Mouse (Mus musculus): ENCODE results near the gene Lyz2. TPM values are rescaled to one million over a fixed set of nuclear protein-coding genes. Genes with fewer than 3 reads are reported as not detected.
"Not testable (repeated sequence)": the region's sequence is repeated elsewhere in the genome, so short reads cannot be mapped to it uniquely, and the experiment has no call there.

The Lyz2 gene
- total RNA-seq, 2 experiments from 2014 or later = 18.8 to 20.3 TPM

DNA sequence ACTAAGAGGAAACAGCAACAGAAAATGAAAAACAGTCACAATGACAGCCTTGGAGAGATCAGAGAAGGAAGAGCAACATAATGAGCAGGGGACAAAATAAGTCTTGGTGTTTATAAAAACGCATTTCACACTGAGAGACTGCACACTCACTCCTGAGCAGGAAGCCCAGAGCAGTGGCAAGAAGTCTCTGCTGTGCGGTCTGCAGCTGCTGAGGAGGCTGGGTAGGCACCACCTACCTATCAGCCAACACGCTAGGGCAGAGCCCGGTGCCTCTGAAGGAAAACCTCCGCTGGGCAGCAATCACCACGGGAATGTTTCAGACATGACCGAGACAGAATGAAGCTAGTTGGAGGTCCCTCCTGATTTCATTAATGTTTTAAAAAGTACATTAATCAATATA lies 3.5 kb upstream of the Lyz2 start:
- DNase-seq (ENCODE audit: low spot score in 2 of 2) = not testable (repeated sequence)

DNA sequence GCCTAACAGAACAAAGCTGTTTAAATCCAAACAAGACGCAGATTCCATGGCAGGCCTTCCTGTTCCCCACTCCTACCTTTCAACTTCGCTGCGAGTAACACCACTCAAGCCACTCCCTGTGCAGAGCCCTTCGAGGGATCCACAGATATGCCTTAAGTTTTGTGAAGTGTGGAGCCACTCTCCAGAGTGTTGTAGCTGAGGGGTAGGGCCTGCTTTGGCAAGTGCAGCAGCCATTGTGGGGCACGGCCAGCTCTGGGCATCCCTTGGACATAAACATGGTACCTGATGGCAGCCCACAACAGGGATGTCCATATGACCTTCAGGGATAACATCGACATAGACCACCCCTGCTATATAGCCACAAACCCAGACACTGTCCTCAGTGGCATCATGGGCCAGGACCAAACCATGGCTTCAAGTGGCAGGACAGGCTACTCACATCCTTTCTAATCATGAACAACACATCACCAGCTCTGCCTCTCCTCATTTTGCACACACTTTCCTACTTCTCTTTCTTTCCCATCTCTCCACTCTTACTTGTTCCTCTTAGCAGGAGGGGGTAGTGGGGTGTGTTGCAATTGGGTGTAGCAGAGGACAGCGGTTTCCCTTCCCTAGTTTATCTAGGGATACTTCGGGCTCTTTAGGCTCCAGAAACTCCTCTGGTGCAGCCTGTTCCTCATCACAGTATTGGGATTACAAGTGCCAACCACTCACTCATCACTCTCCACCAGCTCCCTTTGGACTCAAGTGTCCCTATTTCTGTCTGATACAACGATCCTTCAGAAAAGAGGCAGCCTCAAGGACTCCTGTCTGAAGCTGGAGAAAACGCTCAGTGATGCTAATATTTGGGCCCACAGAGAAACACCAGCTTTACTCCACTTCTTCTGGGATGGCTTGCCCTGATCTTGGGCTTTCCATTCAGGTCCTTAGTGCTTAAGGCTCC lies 2.7 kb upstream of the Lyz2 start:
- DNase-seq (ENCODE audit: low spot score in 2 of 2) = no peak

DNA sequence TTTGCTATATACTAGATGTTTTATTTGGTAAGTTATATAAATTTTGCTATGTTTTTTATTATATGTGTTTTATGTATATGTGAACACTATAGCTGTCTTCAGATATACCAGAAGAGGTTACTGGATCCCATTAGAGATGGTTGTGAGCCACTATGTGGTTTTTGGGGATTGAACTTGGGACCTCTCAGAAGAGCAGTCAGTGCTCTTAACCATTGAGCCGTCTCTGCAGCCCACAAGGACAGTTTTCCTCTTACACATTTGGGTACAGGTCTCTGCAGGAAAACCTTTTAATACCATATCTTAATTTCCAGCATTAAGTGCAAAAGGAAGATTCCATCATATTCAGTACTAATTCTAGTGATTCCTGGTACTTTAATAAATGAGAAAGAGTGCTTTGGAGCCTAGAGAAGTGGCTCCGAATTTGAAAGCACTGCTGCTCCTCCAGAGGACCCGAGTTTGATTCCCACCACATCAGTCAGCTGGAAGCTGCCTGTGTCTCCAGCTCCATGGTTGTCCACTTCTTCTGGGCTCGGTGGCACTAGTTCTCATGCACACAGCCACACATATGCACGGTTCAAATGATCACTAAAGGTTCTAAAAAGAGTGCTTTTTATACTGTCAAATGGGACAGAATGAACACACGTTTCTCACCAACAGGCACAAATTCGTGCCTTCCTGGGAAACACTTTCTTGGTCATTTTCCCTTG lies 1.9 kb upstream of the Lyz2 start:
- DNase-seq (ENCODE audit: low spot score in 2 of 2) = no peak

DNA sequence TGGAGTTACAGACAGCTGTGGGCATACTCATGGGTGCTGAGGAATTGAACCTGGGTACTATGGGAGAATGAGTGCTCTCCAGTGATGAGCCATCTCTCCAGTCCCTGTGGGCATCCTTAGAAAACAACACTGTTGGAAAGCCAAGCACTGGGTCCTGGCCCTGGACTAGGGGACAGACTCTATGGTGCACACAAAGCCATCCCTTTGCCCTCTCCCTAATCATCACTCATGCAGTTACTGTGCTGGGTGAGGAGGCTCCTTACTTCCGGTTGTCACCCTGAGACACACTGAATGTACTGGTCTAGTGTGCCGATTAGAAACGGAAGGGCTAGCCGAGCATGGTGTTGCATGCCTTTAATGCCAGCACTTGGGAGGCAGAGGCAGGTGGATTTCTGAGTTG lies 1.1 kb upstream of the Lyz2 start:
- DNase-seq (ENCODE audit: low spot score in 2 of 2) = not testable (repeated sequence)

DNA sequence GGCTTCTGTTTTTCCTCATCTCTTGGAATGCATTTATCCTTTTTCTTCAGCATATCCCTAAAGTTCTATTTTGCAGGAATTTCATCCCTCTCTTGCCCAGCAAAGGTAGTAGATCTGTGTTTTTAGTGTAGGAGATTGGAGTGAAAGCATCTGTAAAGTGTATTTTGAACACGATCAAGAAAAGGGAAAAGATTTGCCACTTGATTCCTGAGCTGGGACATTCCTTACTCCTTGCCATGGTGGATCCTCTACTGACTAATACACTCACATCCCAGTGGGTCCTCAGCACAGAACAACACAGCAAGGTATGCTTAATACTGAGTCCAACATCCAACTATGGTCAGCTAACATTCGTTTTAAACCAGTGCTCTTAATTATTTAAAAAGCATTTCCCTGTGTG lies 430 bp upstream of the Lyz2 start:
- DNase-seq (ENCODE audit: low spot score in 2 of 2) = no peak

DNA sequence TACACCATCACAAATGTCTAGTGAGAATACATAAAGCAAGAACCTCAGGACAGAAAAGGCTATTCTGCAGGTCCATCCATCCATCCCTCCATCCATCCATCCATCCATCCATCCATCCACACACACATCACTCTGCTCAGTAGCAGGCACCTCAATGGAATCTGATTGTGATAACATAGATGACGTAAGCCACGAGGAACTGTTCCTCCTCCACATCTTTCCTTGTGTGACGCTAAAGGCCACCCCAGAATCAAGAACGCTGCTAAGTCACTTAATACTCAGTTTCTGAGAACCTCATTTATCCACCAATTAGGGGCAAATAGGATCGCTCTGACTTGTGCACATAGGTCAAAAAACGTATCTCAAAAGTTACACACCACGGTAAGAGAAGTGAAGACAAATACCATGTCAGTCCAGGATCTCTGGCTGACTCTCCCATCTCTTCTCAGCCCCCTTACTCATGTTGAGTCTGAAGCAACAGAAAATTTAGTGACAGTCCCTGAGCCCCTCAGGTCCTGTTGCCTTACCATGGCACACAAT lies 670 bp downstream of the Lyz2 start:
- DNase-seq (ENCODE audit: low spot score in 2 of 2) = no peak

DNA sequence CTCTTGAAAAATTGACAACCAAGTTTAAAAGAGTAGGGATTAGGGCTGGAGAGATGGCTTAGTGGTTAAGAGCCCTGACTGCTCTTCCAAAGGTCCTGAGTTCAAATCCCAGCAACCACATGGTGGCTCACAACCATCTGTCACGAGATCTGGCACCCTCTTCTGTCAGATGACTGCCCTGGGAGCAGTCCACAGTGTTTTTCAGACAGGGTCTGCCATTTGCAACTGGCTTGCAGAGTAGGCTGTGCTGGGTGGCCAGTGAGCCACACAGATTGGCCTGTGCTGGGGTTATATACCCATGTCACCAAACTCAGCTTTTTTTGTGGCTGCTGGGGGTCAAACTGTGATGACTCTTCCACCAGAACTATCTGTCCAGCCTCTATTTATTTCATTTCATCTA lies 2.1 kb downstream of the Lyz2 start:
- no peak for DNase-seq (ENCODE audit: low spot score in 2 of 2)

DNA sequence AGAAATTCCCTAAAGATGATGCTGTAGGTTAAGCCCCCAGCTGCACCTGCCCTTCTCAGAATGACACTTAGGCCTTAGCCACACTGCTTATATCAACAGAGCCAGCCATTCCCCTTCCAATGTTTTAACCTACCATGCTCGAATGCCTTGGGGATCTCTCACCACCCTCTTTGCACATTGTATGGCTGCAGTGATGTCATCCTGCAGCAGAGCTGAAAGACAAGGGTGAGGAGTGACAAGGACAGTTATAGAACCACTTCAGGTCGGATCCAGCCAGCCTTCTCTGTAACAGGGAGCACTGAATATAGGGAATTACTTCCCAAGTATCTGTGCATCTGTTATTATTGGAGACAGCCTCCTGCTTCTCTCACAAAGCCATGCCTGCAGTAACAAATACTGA lies 3.6 kb downstream of the Lyz2 start:
- not testable (repeated sequence) for DNase-seq (ENCODE audit: low spot score in 2 of 2)

DNA sequence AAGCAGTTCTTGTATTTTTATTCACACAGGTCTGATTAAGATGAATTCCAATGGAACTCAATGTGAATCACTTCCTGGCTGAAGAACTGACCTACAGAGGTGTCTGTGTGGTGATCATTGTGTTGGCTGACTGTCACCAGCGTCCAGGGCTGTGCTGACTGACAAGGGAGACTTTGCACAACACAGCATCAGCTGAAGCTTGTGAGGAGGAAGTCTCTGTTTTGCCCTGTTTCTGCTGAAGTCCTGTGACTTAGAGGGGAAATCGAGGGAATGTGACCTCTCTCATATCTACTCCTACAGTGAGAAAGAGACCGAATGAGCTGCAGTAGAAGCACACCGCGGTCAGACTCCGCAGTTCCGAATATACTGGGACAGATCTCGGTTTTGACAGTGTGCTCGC lies 4.3 kb downstream of the Lyz2 start:
- not testable (repeated sequence) for DNase-seq (ENCODE audit: low spot score in 2 of 2)

DNA sequence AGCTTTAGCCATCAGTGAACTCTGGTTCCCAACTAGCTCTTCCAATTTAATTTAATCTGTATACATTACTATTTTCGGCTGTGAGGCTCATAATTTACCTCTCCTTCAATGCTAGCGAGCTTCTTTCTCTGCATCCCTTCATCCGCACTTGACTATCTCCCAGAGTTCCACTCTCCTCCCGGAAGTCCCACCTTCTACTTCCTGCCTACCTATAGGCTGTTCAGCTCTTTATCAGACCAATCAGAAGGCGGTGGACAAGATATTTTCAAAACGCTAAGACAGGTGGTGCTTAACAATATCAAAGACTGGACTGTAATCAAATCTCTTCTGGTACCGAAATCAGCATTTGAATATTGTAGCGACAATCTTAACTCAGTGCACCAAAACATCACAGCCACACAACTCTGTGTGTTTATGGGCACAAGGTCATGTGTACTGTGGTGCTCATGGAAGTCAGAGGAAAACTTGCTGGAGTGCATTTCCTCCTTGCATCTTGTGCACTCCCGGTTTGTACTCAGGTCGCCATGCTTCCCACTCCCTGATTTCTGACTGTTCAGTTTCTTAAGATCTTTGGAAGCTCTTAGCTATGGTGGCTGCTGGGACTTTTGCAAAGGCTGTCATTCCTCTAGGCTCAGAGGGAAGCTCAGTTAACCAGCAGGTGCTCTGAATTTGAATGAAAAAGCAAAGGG lies 6.3 kb downstream of the Lyz2 start:
- DNase-seq (ENCODE audit: low spot score in 2 of 2) = no peak

DNA sequence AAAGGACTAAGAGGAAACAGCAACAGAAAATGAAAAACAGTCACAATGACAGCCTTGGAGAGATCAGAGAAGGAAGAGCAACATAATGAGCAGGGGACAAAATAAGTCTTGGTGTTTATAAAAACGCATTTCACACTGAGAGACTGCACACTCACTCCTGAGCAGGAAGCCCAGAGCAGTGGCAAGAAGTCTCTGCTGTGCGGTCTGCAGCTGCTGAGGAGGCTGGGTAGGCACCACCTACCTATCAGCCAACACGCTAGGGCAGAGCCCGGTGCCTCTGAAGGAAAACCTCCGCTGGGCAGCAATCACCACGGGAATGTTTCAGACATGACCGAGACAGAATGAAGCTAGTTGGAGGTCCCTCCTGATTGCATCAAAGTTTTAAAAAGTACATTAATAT lies 7.5 kb downstream of the Lyz2 start:
- DNase-seq (ENCODE audit: low spot score in 2 of 2) = not testable (repeated sequence)

DNA sequence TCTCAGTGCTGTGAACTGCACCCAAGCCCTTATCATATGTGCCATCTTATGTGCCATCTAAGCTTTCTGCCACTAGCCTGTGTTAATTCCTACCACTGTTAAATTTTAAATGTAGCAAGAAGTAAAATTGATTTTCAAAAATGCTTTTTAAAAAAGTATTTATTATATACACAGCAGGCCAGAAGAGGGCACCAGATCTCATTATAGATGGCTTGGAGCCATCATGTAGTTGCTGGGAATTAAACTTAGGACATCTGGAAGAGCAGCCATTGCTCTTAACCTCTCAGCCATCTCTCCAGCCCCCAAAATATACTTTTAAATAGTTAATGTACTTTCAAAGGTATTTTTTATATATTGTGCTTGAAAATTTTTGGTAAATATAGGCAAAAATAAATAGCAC lies 10.1 kb downstream of the Lyz2 start:
- DNase-seq (ENCODE audit: low spot score in 2 of 2) = no peak

DNA sequence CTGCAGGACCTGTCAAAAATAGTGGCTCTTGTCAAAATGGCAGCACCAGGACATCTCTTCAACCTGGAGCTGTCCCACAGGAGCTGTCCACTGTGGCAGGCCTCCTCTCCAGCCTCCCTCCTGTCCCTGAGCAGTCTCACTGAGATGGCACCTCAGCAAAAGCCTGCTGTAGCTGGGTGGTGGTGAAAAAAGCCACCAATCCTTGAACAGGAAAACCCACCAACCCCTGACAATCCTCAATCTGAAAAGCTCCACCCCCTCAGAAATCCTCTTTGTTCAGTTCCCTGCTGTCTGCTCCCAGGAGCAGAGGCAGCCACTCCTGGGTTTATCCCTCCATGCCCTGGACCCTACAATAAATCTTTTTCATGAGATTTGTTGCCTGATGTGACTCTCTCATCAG lies 22.3 kb downstream of the Lyz2 start:
- no peak for DNase-seq (ENCODE audit: low spot score in 2 of 2)

DNA sequence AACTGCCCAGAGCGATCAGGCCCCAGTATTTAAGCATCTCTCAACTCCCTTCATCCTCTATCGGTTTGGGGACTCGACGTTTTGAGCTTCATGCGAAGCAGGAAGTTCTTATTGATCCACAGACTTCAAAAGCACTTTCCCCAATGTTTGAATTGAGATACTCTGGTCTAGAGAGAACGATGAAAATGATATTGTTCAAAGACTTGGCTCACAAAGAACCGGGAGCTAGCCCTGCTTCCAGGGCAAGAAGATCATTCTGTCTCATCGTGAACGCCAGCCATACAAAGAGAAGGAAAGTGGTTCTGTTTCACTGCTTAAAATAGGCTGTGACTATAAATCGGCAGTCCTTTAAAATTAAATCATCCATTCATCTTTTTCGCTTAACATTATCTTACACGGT lies 43.5 kb downstream of the Lyz2 start, which contains the start of gene 9530003J23Rik:
TSS of gene 9530003J23Rik (minus strand) at position 101 of the 400 bp plus-strand sequence.
- no peak for DNase-seq (ENCODE audit: low spot score in 2 of 2)

DNA sequence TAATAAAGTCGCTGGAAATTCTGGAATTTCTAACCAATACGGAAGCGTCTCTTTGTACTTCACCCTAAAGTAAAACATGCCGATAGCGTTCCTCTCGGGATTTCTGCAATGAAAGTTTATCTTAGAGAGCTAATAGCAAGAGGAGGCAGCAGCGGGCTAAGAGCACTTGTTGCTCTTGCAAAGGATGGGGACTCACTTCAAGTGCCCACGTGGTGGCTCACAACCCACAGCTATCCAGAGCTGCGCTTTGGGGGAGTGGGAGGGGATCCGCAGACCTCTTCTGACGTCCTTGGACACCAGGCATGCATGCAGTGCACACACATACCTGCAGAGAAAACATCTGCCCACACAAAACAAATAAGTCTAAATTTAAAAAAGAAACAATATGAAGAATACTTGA lies 46.3 kb downstream of the Lyz2 start:
- no peak for DNase-seq (ENCODE audit: low spot score in 2 of 2)

DNA sequence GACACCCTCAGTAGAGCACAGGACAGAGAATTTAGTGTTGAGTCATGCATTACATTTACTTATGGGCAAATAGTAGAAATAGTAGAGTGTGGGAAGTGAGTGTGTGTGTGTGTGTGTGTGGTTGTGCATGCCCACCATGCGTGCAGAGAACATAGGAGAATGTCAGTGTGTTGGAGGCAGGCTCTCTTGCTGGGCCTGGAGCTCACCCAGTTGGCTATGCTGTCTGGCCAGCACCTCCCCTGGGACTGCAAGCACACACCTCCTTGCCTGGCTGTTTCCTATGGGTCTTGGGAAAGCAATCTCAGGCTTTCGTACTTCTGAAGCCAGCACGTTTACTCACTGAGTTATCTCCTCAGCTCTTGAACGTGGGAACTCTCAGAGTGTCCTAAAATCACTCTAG lies 47.3 kb downstream of the Lyz2 start:
- DNase-seq (ENCODE audit: low spot score in 2 of 2) = no peak

DNA sequence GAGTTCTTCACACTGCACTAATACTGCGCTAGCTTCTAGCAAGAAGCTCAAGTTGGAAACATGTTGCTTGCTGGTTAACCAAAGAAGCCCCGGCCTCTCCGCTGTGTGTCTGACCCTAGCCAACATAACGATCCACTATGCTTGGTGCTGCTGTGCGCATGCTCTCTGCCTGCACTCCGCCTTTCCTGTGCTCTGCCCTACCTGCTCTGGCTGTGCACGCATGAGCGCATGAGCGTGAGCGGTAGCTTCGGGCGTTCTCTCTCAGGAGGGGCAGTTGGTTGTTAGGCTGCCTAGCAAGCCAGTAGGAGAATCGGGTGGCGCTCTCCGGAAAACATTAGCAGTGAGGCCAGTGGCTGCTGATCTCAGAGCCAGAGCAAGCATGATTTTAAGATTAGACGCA lies 52.3 kb downstream of the Lyz2 start:
- DNase-seq (ENCODE audit: low spot score in 2 of 2) = no peak
